Mouse (Mus musculus): ENCODE measurements around the gene Bmper. TPM values are rescaled to one million over a fixed set of nuclear protein-coding genes. Genes with fewer than 3 reads are reported as not detected.
A peak's percentile ranks its signal among the peaks of the same experiment; 100 is the strongest.

The Bmper gene
- total and polyA plus RNA-seq, 2 experiments from 2014 or later: 6.7 to 9.9 TPM

- Histone ChIP-seq H3K36me3 (ENCODE audit: insufficient read depth, low read length) (no peaks in the 10 kb centered on the region), H3K4me3 (ENCODE audit: low read length) (no peak overlapping the region), H3K4me1 (ENCODE audit: insufficient read depth, low read length) (no peaks in the 10 kb centered on the region), H3K9ac (replicated peaks; ENCODE audit: low read length) (no peak overlapping the region), H3K27ac (no peak overlapping the region), H3K4me2 (ENCODE audit: low read depth, low read length) (no peak overlapping the region), H3K9me3 (ENCODE audit: low read length) (no peaks in the 10 kb centered on the region), H3K27me3 (ENCODE audit: insufficient read depth, low read length) (no peaks in the 10 kb centered on the region)
- no peak for TF ChIP-seq CTCF (IDR thresholded peaks at IDR 0.05; ENCODE audit: low read depth)
- DNase-seq (ENCODE audit: low spot score): no peak
- no peak for ATAC-seq
- WGBS: 34% methylated on average over 6 of the region's 6 CpGs
Measured at GRCm38 (mm10) chr9:23243869-23244268, 21.0 kb downstream of the Bmper start.

GRCm38 (mm10) chr9:23246389-23246788 is 23.5 kb downstream of the Bmper start:
- H3K4me3 ChIP-seq (ENCODE audit: low read length): no peak overlapping the region
- H3K9ac ChIP-seq (replicated peaks; ENCODE audit: low read length): no peak overlapping the region
- 76% methylated on average over 9 of the region's 9 CpGs for WGBS
- H3K9me3 ChIP-seq (ENCODE audit: low read length): no peaks in the 10 kb centered on the region
- no peak overlapping the region for H3K4me2 ChIP-seq (ENCODE audit: low read depth, low read length)
- ATAC-seq (no peak), DNase-seq (ENCODE audit: low spot score) (no peak)
- H3K27ac ChIP-seq: no peak overlapping the region
- TF ChIP-seq CTCF (IDR thresholded peaks at IDR 0.05; ENCODE audit: low read depth): no peak
- H3K36me3 ChIP-seq (ENCODE audit: insufficient read depth, low read length): no peaks in the 10 kb centered on the region
- H3K4me1 ChIP-seq (ENCODE audit: insufficient read depth, low read length): no peaks in the 10 kb centered on the region
- H3K27me3 ChIP-seq (ENCODE audit: insufficient read depth, low read length): no peaks in the 10 kb centered on the region

GRCm38 (mm10) chr9:23250026-23250425 is 27.1 kb downstream of the Bmper start:
- Histone ChIP-seq H3K27ac (no peak overlapping the region), H3K4me2 (ENCODE audit: low read depth, low read length) (no peak overlapping the region), H3K9me3 (ENCODE audit: low read length) (no peaks in the 10 kb centered on the region), H3K4me1 (ENCODE audit: insufficient read depth, low read length) (no peaks in the 10 kb centered on the region), H3K9ac (replicated peaks; ENCODE audit: low read length) (no peak overlapping the region), H3K36me3 (ENCODE audit: insufficient read depth, low read length) (no peaks in the 10 kb centered on the region), H3K4me3 (ENCODE audit: low read length) (no peak overlapping the region), H3K27me3 (ENCODE audit: insufficient read depth, low read length) (no peaks in the 10 kb centered on the region)
- ATAC-seq (peak; percentile 86), DNase-seq (ENCODE audit: low spot score) (peak; percentile 90)
- WGBS: 10% methylated on average over 5 of the region's 5 CpGs
- TF ChIP-seq CTCF (IDR thresholded peaks at IDR 0.05; ENCODE audit: low read depth): peak; percentile 98

DNA sequence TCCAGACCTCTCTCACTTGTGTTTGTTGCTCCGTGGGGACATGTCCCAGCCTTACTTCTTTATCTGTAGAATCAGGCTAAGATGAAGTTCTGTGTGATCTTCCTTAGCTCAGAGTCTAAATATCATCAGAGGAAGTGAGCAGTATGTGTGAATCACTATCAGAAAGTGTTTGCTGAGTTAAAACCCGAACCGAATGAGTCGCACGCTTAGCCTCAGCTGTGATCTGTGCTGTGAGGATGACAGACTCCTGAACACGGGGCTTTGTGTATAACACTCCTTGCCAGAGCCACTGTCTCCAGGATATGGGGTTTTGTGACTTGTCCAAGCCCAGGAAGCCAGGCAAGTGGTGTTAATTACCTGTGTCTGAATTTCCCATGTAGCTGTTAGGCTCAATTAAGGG is 28.1 kb downstream of the Bmper start:
- ATAC-seq: no peak
- H3K36me3 ChIP-seq (ENCODE audit: insufficient read depth, low read length): no peaks in the 10 kb centered on the region
- no peak overlapping the region for H3K4me2 ChIP-seq (ENCODE audit: low read depth, low read length)
- no peaks in the 10 kb centered on the region for H3K9me3 ChIP-seq (ENCODE audit: low read length)
- no peak overlapping the region for H3K27ac ChIP-seq
- H3K4me1 ChIP-seq (ENCODE audit: insufficient read depth, low read length): no peaks in the 10 kb centered on the region
- 77% methylated on average over 6 of the region's 6 CpGs for WGBS
- no peak for DNase-seq (ENCODE audit: low spot score)
- H3K27me3 ChIP-seq (ENCODE audit: insufficient read depth, low read length): no peaks in the 10 kb centered on the region
- no peak overlapping the region for H3K9ac ChIP-seq (replicated peaks; ENCODE audit: low read length)
- TF ChIP-seq CTCF (IDR thresholded peaks at IDR 0.05; ENCODE audit: low read depth): no peak
- no peak overlapping the region for H3K4me3 ChIP-seq (ENCODE audit: low read length)

DNA sequence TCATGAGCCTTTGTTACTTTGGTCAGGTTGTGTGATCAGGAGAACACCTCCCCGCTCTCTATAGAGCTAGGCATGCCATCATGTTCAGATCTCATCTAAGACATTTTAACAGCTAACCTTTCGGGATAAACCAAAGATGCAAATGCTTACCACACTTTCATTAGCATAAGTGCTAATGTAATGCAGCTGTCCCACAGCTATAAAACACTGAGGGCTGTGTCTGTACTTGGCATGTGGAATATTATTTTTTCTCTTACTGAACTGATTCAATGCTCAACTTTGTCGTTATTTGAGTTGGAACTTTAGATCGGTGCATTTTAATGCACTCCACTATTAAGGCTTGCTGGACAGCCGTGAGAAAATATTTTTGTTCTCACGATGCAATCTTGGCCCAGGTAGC is 30.7 kb downstream of the Bmper start:
- no peak for DNase-seq (ENCODE audit: low spot score)
- Histone ChIP-seq H3K9me3 (ENCODE audit: low read length) (no peaks in the 10 kb centered on the region), H3K4me2 (ENCODE audit: low read depth, low read length) (no peak overlapping the region), H3K27ac (no peak overlapping the region), H3K9ac (replicated peaks; ENCODE audit: low read length) (no peak overlapping the region), H3K36me3 (ENCODE audit: insufficient read depth, low read length) (no peaks in the 10 kb centered on the region), H3K4me1 (ENCODE audit: insufficient read depth, low read length) (no peaks in the 10 kb centered on the region), H3K27me3 (ENCODE audit: insufficient read depth, low read length) (no peaks in the 10 kb centered on the region), H3K4me3 (ENCODE audit: low read length) (no peak overlapping the region)
- no peak for ATAC-seq
- no peak for TF ChIP-seq CTCF (IDR thresholded peaks at IDR 0.05; ENCODE audit: low read depth)
- 71% methylated on average over 6 of the region's 6 CpGs for WGBS

DNA sequence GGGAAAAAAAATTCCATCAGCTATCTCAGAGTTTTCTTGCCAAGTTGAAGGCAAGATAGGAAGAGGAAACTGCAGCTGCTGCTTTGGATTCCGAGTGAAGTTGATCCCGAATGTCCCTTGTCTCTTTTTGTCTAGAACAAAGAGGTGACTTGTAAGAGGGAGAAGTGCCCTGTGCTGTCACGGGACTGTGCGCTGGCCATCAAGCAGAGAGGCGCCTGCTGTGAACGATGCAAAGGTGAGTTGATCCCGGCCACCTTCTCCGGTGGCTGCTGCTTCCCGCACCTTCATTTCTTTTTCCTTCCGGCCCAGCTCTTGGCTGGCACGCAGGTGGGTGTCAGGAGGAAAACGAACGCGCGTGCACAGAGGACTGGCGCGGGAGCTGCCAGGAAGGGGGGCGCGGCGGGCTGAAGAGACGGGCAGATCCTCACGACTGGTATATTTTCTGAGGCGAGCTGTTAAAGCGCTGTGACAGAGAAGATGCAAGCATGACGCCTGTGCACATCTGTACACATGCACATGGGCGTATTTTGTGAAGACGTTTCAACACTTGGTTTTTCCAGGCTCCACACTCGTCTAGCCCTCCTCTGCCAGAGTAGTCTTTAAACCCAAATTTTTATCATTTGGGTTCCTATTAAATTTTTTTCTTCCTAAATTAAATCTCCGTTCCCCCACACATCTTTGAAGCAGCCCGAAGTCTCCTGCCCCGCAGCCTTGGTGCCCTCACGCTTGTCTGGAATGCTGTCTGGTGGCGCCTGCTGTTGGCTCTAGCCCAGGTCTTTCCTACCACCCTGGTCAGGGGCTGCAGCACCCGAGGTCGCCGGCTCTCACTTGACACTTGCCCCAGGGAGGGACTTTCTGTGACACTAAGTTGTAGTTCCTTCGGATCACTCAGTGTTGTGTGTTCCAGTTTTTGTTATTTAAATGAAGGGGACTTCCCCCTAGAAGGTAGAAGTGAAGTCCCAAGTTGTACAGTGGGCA is 31.6 kb downstream of the Bmper start:
- H3K9ac ChIP-seq (replicated peaks; ENCODE audit: low read length): peak overlapping the region; percentile 39
- DNase-seq (ENCODE audit: low spot score) (peak; percentile 60), ATAC-seq (peak; percentile 77)
- no peak overlapping the region for H3K27ac ChIP-seq
- peaks cover 4% of the 10 kb centered on the region; the same call in 1 of the 2 replicates for H3K9me3 ChIP-seq (ENCODE audit: low read length)
- no peaks in the 10 kb centered on the region for H3K4me1 ChIP-seq (ENCODE audit: insufficient read depth, low read length)
- no peak for TF ChIP-seq CTCF (IDR thresholded peaks at IDR 0.05; ENCODE audit: low read depth)
- peak overlapping the region; percentile 40 for H3K4me3 ChIP-seq (ENCODE audit: low read length)
- 16% methylated on average over 37 of the region's 37 CpGs for WGBS
- peak overlapping the region; percentile 64 for H3K4me2 ChIP-seq (ENCODE audit: low read depth, low read length)
- H3K36me3 ChIP-seq (ENCODE audit: insufficient read depth, low read length): no peaks in the 10 kb centered on the region
- H3K27me3 ChIP-seq (ENCODE audit: insufficient read depth, low read length): no peaks in the 10 kb centered on the region

DNA sequence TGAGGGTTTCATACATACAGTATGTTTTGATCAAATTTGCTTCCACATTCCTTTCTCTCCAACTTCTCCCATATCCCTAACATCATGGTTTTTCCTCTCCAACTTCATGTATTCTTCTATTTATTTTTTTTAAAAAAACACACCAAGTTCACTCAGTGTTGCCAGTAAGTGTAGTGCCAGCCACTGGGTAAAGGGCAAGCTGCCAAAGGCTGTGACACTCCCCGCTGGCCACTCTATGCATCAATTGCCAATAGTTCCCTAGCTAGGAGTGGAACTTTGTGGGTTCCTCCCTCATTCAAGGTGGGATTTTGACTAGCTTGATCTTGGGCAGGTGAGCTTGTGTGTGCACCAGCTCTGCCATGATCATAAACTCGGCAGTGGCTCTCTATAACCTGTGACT is 33.0 kb downstream of the Bmper start:
- peaks cover 4% of the 10 kb centered on the region; the same call in 1 of the 2 replicates for H3K9me3 ChIP-seq (ENCODE audit: low read length)
- H3K4me2 ChIP-seq (ENCODE audit: low read depth, low read length): no peak overlapping the region
- H3K27ac ChIP-seq: no peak overlapping the region
- no peaks in the 10 kb centered on the region for H3K27me3 ChIP-seq (ENCODE audit: insufficient read depth, low read length)
- no peak overlapping the region for H3K9ac ChIP-seq (replicated peaks; ENCODE audit: low read length)
- no peak for ATAC-seq
- DNase-seq (ENCODE audit: low spot score): peak; percentile 32
- no peaks in the 10 kb centered on the region for H3K36me3 ChIP-seq (ENCODE audit: insufficient read depth, low read length)
- H3K4me1 ChIP-seq (ENCODE audit: insufficient read depth, low read length): no peaks in the 10 kb centered on the region
- 60% methylated on average over 2 of the region's 2 CpGs for WGBS
- TF ChIP-seq CTCF (IDR thresholded peaks at IDR 0.05; ENCODE audit: low read depth): no peak
- H3K4me3 ChIP-seq (ENCODE audit: low read length): no peak overlapping the region

Data from hindbrain, postnatal 0 days (tissue).